Mouse (Mus musculus): ENCODE measurements around the gene Ptprh.
"Not testable (repeated sequence)": the region's sequence is repeated elsewhere in the genome, so short reads cannot be mapped to it uniquely, and the experiment has no call there.

Ptprh gene

DNA sequence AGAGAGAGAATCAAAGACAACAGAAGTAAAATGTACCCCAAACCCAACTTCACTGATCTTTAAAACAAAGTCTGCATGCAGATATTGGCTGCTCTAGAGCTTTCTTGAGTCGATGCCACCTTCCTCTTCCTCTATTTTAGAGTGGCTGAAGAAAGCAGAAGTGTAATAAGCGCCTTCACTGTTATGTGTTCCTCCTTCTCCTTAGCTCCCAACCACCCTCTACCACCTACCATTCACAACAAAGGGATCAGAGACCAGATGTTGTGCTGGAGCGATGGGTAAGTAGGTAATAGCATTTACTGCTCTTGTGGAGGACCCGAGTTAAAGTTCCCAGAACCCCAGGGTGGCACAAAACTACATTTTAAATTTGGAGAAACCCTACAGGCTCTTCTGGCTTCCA is 6.8 kb downstream of the Ptprh start:
- DNase-seq = not testable (repeated sequence)

GRCm38 (mm10) chr7:4581481-4581880 is 22.4 kb downstream of the Ptprh start:
- not testable (repeated sequence) for DNase-seq

- not testable (repeated sequence) for DNase-seq
These were observed 31.5 kb downstream of the Ptprh start for GRCm38 (mm10) chr7:4572361-4572760.

DNA sequence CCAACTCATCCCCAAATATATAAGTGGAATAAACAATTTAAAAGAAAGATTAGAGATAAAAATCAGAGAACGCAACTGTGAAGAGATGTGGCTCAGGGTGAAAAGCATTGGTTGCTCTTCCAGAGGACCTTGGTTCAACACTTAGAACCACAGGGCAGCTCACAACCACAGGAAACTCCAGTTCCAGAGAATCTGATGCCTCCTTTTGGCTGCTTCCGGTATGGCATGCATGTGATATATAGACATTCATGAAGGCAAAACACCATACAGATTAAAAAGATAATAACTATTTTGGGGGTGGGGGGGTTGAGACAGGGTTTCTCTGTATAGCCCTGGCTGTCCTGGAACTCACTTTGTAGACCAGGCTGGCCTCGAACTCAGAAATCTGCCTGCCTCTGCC is 41.2 kb downstream of the Ptprh start:
- no peak for DNase-seq

DNA sequence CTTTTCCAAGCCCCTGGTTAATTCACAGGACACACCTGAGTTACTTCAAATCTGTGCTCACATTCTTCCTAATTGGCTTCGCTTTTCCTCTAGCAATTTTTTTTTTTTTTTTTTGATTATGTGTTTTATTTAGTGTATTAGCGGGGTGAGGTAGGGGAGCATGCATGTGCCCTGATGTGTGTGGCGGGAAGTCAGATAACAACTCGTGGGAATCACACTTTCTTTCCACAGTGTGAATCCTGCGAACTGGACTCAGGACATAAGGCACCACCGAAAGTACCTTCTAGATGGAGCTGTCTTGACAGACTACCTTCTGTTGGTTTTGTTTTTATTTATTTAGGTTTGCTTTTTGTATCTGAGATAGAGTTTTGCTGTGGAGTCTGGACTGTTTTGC is 46.7 kb downstream of the Ptprh start:
- DNase-seq = no peak

DNA sequence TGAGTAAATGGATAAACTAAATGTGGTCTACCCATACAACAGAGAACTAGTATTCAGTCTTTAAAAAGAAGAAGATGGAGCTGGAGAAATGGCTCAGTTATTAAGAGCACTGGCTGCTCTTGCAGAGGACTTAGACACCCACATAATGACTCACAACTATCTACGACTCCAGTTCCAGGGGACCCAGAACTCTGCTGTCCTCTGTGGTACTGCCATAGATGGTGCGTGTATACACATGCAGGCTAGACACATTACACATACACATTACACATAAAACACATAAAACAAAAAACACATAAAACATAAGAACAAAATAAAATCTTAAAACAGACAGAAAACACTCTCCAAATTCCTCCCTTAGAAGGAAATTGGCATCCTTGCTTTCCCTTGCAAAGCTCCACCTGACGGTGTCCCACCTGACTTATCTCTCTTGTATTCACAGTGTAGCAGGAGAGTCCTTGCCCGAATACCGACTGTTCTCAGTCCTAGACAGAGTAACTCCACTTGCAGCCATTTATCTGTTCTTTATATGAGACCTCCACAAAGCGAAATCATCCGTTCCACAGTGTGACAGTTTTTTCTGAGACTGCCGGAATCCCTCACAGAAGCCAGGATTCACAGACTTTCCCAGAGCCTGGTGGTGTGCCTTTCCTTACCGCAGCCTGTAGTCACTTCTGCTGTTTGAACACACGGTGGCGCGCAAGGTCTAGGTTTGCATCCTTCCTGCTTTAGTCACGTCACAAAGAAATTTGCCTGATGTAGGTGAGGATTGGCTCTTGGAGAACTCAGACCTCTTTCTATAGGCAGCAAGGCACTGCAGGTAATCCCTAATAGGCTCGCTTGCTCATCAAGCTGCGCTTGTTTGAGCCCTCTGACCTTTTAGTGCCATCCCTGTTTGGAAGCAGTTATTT is 47.3 kb downstream of the Ptprh start:
- DNase-seq = peak; percentile 65 to 82

- no peak for DNase-seq
These were observed 56.6 kb downstream of the Ptprh start, which contains the start of gene Syt5 for GRCm38 (mm10) chr7:4547221-4547641. Syt5 (minus strand) TSS chr7:4547541.

- peak; percentile 57 to 77 for DNase-seq
These were observed 57.2 kb downstream of the Ptprh start for GRCm38 (mm10) chr7:4546591-4547131.

DNA sequence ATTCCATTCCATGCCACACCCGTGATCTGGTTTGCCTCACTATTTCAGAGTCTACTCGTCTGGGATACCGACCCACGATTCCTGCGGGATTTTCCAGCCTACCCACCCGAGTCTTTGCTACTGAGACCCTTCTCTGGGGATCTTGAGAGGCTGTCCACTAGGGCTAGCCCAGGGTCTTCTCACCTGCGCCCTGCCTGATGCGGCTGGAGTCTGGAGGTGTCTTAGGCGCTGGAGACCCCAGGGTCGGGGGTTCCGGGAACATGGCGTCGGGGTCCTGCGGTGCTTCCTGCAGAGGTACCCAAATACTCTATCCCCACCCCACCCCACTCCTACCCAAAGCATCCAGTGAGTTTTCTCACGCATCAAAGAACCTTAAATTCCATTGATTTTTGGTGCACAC is 57.8 kb downstream of the Ptprh start:
- DNase-seq = no peak

DNA sequence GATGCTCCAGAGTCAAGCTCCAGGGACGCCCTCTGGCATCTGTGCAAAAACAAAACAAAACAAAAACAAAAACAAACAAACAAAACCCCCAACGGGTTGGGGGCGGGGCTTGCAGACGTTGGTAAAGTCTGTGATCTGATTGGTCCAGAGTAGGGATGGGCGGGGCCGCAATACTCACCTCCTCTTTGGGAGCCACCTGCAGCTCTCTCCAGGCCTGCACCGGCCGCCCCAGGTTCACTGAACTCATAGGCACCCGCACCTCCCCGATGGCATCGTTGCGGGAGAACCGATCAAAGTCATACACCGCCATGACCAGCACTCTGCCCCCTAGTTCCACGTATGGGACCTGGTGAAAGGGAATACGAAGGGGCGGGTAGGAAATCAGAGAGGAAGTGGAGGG is 61.8 kb downstream of the Ptprh start:
- DNase-seq = no peak

DNA sequence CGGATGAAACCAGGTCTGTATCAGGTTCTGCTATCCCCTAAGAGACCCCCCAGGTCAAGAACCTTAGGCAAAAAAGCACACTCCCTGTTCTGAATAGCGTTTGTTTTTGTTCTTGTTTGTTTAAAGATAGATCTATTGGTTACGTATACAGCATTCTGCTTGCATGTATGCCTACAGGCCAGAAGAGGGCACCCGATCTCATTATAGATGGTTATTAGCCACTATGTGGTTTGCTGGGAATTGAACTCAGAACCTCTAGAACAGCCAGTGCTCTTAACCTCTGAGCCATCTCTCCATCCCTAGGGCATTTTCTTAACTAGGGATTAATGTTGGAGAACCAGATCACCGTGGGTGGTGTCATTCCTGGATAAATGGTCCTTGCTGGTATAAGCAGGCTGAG is 62.5 kb downstream of the Ptprh start:
- DNase-seq = no peak

DNA sequence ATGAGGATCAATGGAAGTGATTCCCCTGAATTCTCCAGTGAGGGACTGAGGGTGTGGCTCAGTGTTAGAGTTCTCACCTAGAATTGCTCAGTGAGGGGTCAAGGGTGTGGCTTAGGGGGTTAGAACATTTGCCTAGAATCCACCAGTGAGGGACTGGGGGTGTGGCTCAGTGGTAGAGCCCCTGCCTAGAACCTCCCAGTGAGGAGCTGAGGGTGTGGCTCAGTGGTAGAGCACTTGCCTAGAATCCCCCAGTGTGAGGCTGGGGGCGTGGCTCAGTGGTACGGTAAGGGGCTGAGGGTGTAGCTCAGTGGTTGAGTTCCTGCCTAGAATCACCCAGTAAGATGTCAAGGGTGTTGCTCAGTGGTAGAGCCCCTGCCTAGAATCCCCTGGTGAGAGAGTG is 64.8 kb downstream of the Ptprh start:
- no peak for DNase-seq

GRCm38 (mm10) chr7:4537181-4537580 is 66.7 kb downstream of the Ptprh start:
- no peak for DNase-seq

GRCm38 (mm10) chr7:4536369-4536768 is 67.5 kb downstream of the Ptprh start:
- no peak for DNase-seq

DNA sequence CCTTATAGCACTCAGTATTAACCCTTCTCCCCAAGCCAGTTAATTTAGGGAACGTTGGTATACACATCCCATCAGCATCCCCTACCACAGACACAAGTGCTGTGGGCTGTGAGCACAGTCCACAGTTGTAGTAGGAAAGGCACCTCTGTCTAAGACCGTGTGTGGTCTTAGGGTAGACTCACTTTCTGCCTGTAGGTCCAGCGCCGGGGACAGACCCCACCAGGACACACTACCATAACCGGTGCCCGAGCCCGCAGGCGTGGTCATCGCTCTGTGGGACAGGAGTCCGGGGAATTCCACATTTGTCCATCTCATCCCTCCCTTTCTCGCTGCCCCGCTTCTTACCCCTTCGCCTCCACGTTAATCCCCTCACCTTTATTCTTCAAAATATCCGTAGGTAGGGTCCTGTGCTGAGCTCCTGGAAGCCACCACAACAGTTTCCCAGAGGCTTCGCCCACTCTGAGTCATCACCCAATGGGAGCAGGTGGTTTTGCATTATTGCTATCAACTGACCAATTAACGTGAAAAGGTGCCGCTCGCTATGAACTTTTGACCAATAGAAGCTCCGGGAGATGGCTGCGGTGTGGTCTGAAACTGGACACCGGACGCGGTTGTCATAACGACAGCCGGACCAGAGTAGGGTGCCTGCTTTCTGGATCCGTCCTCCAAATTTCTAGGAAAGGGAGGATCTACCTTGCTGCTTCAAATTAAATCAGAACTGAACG is 71.7 kb downstream of the Ptprh start, which contains the start of gene Dnaaf3:
Dnaaf3 (minus strand) TSS at position 449 of the 725 bp plus-strand sequence.
- DNase-seq = peak; percentile 75 to 77

DNA sequence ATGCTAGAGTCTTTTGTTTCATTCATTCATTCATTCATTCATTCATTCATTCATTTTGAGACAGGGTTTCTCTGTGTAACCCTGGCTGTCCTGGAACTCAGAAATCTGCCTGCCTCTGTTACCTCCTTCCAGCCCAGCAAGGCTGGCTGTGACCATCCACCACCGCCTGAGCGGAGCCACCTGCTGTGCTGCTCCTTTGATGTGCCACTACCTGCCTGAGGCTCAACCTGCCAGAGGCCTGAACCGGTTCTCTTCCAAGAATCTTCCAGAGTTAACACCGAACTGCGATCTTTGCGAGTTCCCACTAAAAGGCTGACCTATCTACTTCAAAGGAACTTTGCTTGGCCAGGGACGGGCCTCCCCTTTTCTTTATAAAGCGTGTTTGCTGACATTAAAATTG is 73.7 kb downstream of the Ptprh start:
- DNase-seq = not testable (repeated sequence)

DNA sequence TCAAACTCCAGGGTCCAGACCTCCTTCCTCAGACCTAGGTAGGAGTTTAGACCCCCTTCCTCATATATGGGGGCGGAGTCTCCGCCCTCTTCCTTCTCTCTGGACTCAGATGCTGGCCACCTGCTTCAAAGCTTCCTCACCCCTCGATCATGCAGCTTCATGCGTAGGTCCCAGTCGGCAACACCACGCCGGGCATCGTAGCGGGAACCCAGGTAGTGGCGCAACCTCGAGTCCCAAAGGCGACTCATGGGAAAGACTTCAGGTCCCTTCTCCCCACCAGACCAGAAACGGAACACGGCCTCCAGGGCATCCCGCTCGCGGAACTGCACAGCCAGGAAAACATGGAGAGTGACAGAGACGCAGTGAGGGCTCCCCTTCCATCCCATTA is 76.5 kb downstream of the Ptprh start:
- no peak for DNase-seq

DNA sequence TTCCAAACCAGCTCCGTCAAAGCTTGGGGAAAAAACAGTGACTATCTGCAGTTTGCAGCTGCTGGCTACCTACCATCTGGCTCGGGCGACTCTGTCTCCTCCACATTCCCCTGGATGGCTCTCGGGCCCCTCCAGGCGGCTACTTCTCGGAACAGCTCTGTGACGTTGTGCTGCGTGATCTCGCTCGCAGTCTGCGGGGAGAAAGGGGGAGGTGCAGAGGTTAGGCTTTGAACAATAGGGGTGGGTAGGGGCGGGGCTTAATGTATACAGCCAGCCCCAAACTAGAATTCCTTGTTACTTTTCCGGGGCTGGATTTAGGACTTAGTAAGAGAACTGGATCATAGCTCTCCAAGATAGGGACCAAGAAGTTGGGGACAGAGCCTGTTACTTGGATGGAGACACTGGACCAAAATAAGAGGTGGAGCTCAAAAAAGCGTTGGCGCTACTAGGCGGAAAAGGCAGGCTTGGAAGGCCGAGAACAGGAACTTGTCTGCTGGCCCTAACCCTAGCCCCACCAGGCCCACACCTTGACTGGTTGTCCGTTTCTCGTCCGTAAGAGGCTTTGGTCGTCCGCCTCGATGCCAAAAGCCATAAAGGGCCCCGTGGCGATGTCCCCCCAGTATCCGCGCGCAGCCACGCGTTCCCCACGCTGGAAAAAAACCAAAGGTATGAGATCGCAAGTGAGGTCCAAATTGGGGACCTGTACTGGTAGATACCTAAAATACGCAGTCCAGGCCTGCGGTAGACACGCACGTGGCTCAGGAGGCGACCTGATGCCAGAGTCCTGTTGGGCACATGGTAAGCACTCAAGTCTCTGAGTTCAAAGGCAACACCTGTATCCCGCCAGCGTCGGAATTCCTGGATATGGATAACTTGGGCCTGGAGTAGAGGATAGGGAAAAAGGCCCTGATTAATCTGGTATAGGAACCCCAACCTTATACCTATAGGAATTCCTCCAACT is 77.2 kb downstream of the Ptprh start:
- DNase-seq = peak; percentile 86

GRCm38 (mm10) chr7:4524212-4524922 is 79.5 kb downstream of the Ptprh start, which contains the start of gene Tnni3:
Tnni3 (minus strand) TSS chr7:4524229.
- peak; percentile 53 to 68 for DNase-seq

GRCm38 (mm10) chr7:4523205-4524130 is 80.4 kb downstream of the Ptprh start:
- no peak for DNase-seq
